Mouse (Mus musculus) midbrain, embryonic 12.5 days (tissue): Measurements from ENCODE around the gene Igsf3. TPM values are rescaled to one million over a fixed set of nuclear protein-coding genes. Genes with fewer than 3 reads are reported as not detected.

Experiments used
- ATAC-seq: fragments of 200-750 bp; cut with Nextera tagmentation; 2 replicates; pipeline ENCODE4 v1.8.0; 2017; ENCODE audit warnings: low read depth, moderate TSS enrichment, moderate library complexity; ENCODE audit not compliant: low FRiP score
- H3K27ac ChIP-seq: fragments of 300-500 bp; sonication (generic); replicated peaks from 2 replicates; pipeline ENCODE4 v1.5.1; 2016; ENCODE audit warnings: mild to moderate bottlenecking
- H3K27me3 ChIP-seq: fragments of 300-500 bp; sonication (generic); 2 replicates; pipeline ENCODE4 v1.6.1; 2016; ENCODE audit warnings: mild to moderate bottlenecking
- H3K36me3 ChIP-seq: fragments of 300-500 bp; sonication (generic); 2 replicates; pipeline ENCODE4 v1.6.1; 2016
- H3K4me1 ChIP-seq: fragments of 300-500 bp; sonication (generic); 2 replicates; pipeline ENCODE4 v1.6.1; 2016
- H3K4me2 ChIP-seq: fragments of 300-500 bp; sonication (generic); replicated peaks from 2 replicates; pipeline ENCODE4 v1.6.1; 2016; ENCODE audit warnings: mild to moderate bottlenecking, moderate library complexity
- H3K4me3 ChIP-seq: fragments of 300-500 bp; sonication (generic); 2 replicates; pipeline ENCODE4 v1.5.1; 2016; ENCODE audit warnings: mild to moderate bottlenecking
- H3K9ac ChIP-seq: fragments of 300-500 bp; sonication (generic); replicated peaks from 2 replicates; pipeline ENCODE4 v1.6.1; 2016; ENCODE audit warnings: mild to moderate bottlenecking, moderate library complexity
- H3K9me3 ChIP-seq: fragments of 300-500 bp; sonication (generic); 2 replicates; pipeline ENCODE4 v1.6.1; 2016; ENCODE audit warnings: mild to moderate bottlenecking
- WGBS: fragments of 180-500 bp; shearing (Covaris S2); methylation state at CpG from one replicate; pipeline ENCODE4 v1.1.7; 2016; 5-methylcytosine and 5-hydroxymethylcytosine counted together
- polyA plus RNA-seq: library from polyadenylated mRNA; unstranded; fragments of >200 nt; fragmentation: Nextera tagmentation; extraction: Ambion mirVana; gene quantifications from 2 replicates; pipeline ENCODE4 v1.2.1, GENCODE M21; 2016

The Igsf3 gene
- polyA plus RNA-seq, 1 experiment from 2014 or later: 53.1 TPM

- H3K9ac ChIP-seq: no peak overlapping the region
- WGBS: 84% methylated on average over 6 of the region's 6 CpGs
- peaks cover 5% of the 10 kb centered on the region for H3K27me3 ChIP-seq
- no peak overlapping the region for H3K4me3 ChIP-seq
- 0 out of 2 replicates have a peak, but pooled peaks cover 4% of the 10 kb centered on the region for H3K4me1 ChIP-seq
- ATAC-seq: no peak
- no peaks in the 10 kb centered on the region for H3K9me3 ChIP-seq
- H3K27ac ChIP-seq: no peak overlapping the region
- no peak overlapping the region for H3K4me2 ChIP-seq
- no peaks in the 10 kb centered on the region for H3K36me3 ChIP-seq
Measured at GRCm38 (mm10) chr3:101499906-101500305, 123.0 kb downstream of the Igsf3 start.

GRCm38 (mm10) chr3:101500393-101501051 is 123.6 kb downstream of the Igsf3 start:
- no peak overlapping the region for H3K9ac ChIP-seq
- H3K36me3 ChIP-seq: no peaks in the 10 kb centered on the region
- no peak for ATAC-seq
- no peak overlapping the region for H3K4me3 ChIP-seq
- 0 out of 2 replicates have a peak, but pooled peaks cover 4% of the 10 kb centered on the region for H3K4me1 ChIP-seq
- H3K27ac ChIP-seq: no peak overlapping the region
- H3K9me3 ChIP-seq: no peaks in the 10 kb centered on the region
- peaks cover 5% of the 10 kb centered on the region for H3K27me3 ChIP-seq
- H3K4me2 ChIP-seq: no peak overlapping the region
- 87% methylated on average over 11 of the region's 11 CpGs for WGBS

- WGBS: 80% methylated on average over 4 of the region's 4 CpGs
- H3K4me2 ChIP-seq: no peak overlapping the region
- ATAC-seq: no peak
- no peak overlapping the region for H3K27ac ChIP-seq
- no peaks in the 10 kb centered on the region for H3K36me3 ChIP-seq
- no peak overlapping the region for H3K9ac ChIP-seq
- H3K27me3 ChIP-seq: peaks cover 5% of the 10 kb centered on the region
- H3K4me1 ChIP-seq: peaks cover 12% of the 10 kb centered on the region
- no peak overlapping the region for H3K4me3 ChIP-seq
- H3K9me3 ChIP-seq: no peaks in the 10 kb centered on the region
Measured at GRCm38 (mm10) chr3:101501611-101502010, 124.7 kb downstream of the Igsf3 start.

- WGBS: 39% methylated on average over 14 of the region's 14 CpGs
- Histone ChIP-seq H3K4me3 (no peak overlapping the region), H3K36me3 (no peaks in the 10 kb centered on the region), H3K4me2 (no peak overlapping the region), H3K27me3 (peaks cover 9% of the 10 kb centered on the region), H3K4me1 (peaks cover 15% of the 10 kb centered on the region), H3K27ac (no peak overlapping the region), H3K9ac (no peak overlapping the region), H3K9me3 (no peaks in the 10 kb centered on the region)
- no peak for ATAC-seq
Measured at GRCm38 (mm10) chr3:101502086-101502760, 125.3 kb downstream of the Igsf3 start.

GRCm38 (mm10) chr3:101506179-101506578 is 129.3 kb downstream of the Igsf3 start:
- Histone ChIP-seq H3K27me3 (peaks cover 14% of the 10 kb centered on the region), H3K9ac (no peak overlapping the region), H3K27ac (peak overlapping the region; percentile 56), H3K9me3 (no peaks in the 10 kb centered on the region), H3K4me2 (no peak overlapping the region), H3K4me1 (peaks cover 11% of the 10 kb centered on the region), H3K4me3 (no peak overlapping the region), H3K36me3 (no peaks in the 10 kb centered on the region)
- ATAC-seq: peak; percentile 87
- 31% methylated on average over 5 of the region's 5 CpGs for WGBS

- H3K27ac ChIP-seq: no peak overlapping the region
Measured at GRCm38 (mm10) chr3:101506970-101507702, 130.3 kb downstream of the Igsf3 start.

GRCm38 (mm10) chr3:101507766-101508165 is 130.9 kb downstream of the Igsf3 start:
- ATAC-seq: no peak

More at GRCm38 (mm10) chr3:101506970-101507702, 130.3 kb downstream of the Igsf3 start:
- Histone ChIP-seq H3K27me3 (peaks cover 14% of the 10 kb centered on the region), H3K9ac (no peak overlapping the region), H3K4me3 (no peak overlapping the region), H3K36me3 (no peaks in the 10 kb centered on the region), H3K9me3 (0 out of 2 replicates have a peak, but pooled peaks cover 3% of the 10 kb centered on the region), H3K4me2 (no peak overlapping the region), H3K4me1 (peaks cover 11% of the 10 kb centered on the region)
- WGBS: 70% methylated on average over 14 of the region's 14 CpGs
- no peak for ATAC-seq

GRCm38 (mm10) chr3:101509707-101510544 is 133.0 kb downstream of the Igsf3 start:
- no peaks in the 10 kb centered on the region for H3K36me3 ChIP-seq
- no peak overlapping the region for H3K4me3 ChIP-seq
- 0 out of 2 replicates have a peak, but pooled peaks cover 3% of the 10 kb centered on the region for H3K9me3 ChIP-seq
- H3K4me1 ChIP-seq: peaks cover 23% of the 10 kb centered on the region
- no peak overlapping the region for H3K4me2 ChIP-seq
- H3K27ac ChIP-seq: no peak overlapping the region
- no peak for ATAC-seq
- H3K9ac ChIP-seq: no peak overlapping the region
- H3K27me3 ChIP-seq: peaks cover 9% of the 10 kb centered on the region; the same call in 1 of the 2 replicates
- 91% methylated on average over 10 of the region's 10 CpGs for WGBS

More at GRCm38 (mm10) chr3:101507766-101508165, 130.9 kb downstream of the Igsf3 start:
- H3K36me3 ChIP-seq: no peaks in the 10 kb centered on the region
- WGBS: 79% methylated on average over 3 of the region's 3 CpGs
- no peak overlapping the region for H3K4me2 ChIP-seq
- H3K4me3 ChIP-seq: no peak overlapping the region
- peaks cover 11% of the 10 kb centered on the region for H3K4me1 ChIP-seq
- no peak overlapping the region for H3K9ac ChIP-seq
- 0 out of 2 replicates have a peak, but pooled peaks cover 3% of the 10 kb centered on the region for H3K9me3 ChIP-seq
- H3K27me3 ChIP-seq: peaks cover 14% of the 10 kb centered on the region
- H3K27ac ChIP-seq: no peak overlapping the region

GRCm38 (mm10) chr3:101510632-101511031 is 133.7 kb downstream of the Igsf3 start:
- ATAC-seq: no peak
- Histone ChIP-seq H3K36me3 (no peaks in the 10 kb centered on the region), H3K4me2 (no peak overlapping the region), H3K9me3 (0 out of 2 replicates have a peak, but pooled peaks cover 3% of the 10 kb centered on the region), H3K4me1 (peaks cover 23% of the 10 kb centered on the region), H3K27me3 (peaks cover 9% of the 10 kb centered on the region; the same call in 1 of the 2 replicates), H3K4me3 (no peak overlapping the region), H3K9ac (no peak overlapping the region), H3K27ac (no peak overlapping the region)
- 91% methylated on average over 5 of the region's 5 CpGs for WGBS
